Mouse (Mus musculus) layer of hippocampus, postnatal 25 days (tissue): ENCODE results near the gene Lrrc74b. TPM values are rescaled to one million over a fixed set of nuclear protein-coding genes. Genes with fewer than 3 reads are reported as not detected.

ENCODE experiments used
- DNase-seq, 2 experiments: peaks; one replicate each; pipeline ENCODE4 v3.0.0; 2022; ENCODE audit warnings: mixed read lengths in 2 of 2, low spot score in 1 of 2; ENCODE audit errors: extremely low spot score in 1 of 2
- total RNA-seq, 2 experiments: library from RNA; stranded (reverse); gene quantifications; 2 replicates each; pipeline ENCODE4 v1.2.3; 2021

The Lrrc74b gene
- total RNA-seq, 2 experiments from 2014 or later: 0.57 to 1.2 TPM

GRCm38 (mm10) chr16:17507018-17507552 lies 54.0 kb downstream of the Lrrc74b start:
- no peak for DNase-seq

- no peak for DNase-seq
Measured at GRCm38 (mm10) chr16:17502681-17503080, 58.4 kb downstream of the Lrrc74b start.

- DNase-seq: no peak
Measured at GRCm38 (mm10) chr16:17499249-17499883, 61.7 kb downstream of the Lrrc74b start.

GRCm38 (mm10) chr16:17496499-17497305 lies 64.3 kb downstream of the Lrrc74b start:
- DNase-seq: peak; percentile 66 to 76

Other genes starting within 250 kb of the Lrrc74b start
- gene Serpind1, start 229.9 kb downstream of the Lrrc74b start, total RNA-seq: under 1 TPM; 0.63 to 0.79 TPM
- 10 to 100 TPM; 20.9 to 24.0 TPM for gene Snap29, start 155.3 kb downstream of the Lrrc74b start, total RNA-seq
- gene Pi4ka, start 154.9 kb downstream of the Lrrc74b start, total RNA-seq: 100 to 1,000 TPM; 254 to 282 TPM
- gene Crkl, start 109.3 kb downstream of the Lrrc74b start, total RNA-seq: 10 to 100 TPM; 34.3 to 38.5 TPM
- 10 to 100 TPM; 76.1 to 84.5 TPM for gene Aifm3, start 71.6 kb downstream of the Lrrc74b start, total RNA-seq
- 100 to 1,000 TPM; 189 to 193 TPM for gene Lztr1, start 52.6 kb downstream of the Lrrc74b start, total RNA-seq
- 10 to 100 TPM; 39.8 to 47.8 TPM for gene Thap7, start 30.1 kb downstream of the Lrrc74b start, total RNA-seq
- 1 to 10 TPM in 1 of 2 experiments, under 1 TPM in 1; 0.64 to 1.3 TPM for gene P2rx6, start 638 bp upstream of the Lrrc74b start, total RNA-seq
- 100 to 1,000 TPM in 1 of 2 experiments, 10 to 100 TPM in 1; 88.1 to 103 TPM for gene Slc7a4, start 22.0 kb upstream of the Lrrc74b start, total RNA-seq
- 10 to 100 TPM; 40.8 to 58.6 TPM for gene Smpd4, start 58.1 kb upstream of the Lrrc74b start, total RNA-seq
- 10 to 100 TPM; 38.7 to 39.3 TPM for gene Ccdc74a, start 85.2 kb upstream of the Lrrc74b start, total RNA-seq
- 10 to 100 TPM; 62.7 to 82.2 TPM for gene Med15, start 171.6 kb upstream of the Lrrc74b start, total RNA-seq
- 100 to 1,000 TPM in 1 of 2 experiments, 10 to 100 TPM in 1; 97.3 to 103 TPM for gene Klhl22, start 198.4 kb upstream of the Lrrc74b start, total RNA-seq
- gene Scarf2, start 236.0 kb upstream of the Lrrc74b start, total RNA-seq: 1 to 10 TPM; 2.7 to 2.8 TPM